25 mouse cellular contexts compared by ENCODE assay signal in genomic region chrX:167174311-167174710, GRCm38 (mm10). TPM values are rescaled to one million over a fixed set of nuclear protein-coding genes. Genes with fewer than 3 reads are reported as not detected.
DNase-seq lines count a peak whose midpoint lies in the region; ATAC-seq and TF ChIP-seq lines count a peak whose summit lies in the region.
"Had no signal": no experiment of that assay in that cellular context is flagged by ENCODE, and none has a peak within 500 bp of the region (broad histone marks: within the 10 kb centered on the region; RNA-seq: fewer than 3 reads in every experiment).

No protein-coding gene starts in this region.

- no peak for ATAC-seq in midbrain, embryonic 14.5 days (ENCODE audit: low FRiP score, low TSS enrichment)
- ATAC-seq: activated CD4-positive, CD25-positive, alpha-beta regulatory T cell, adult 4 months; forebrain, embryonic 14.5 days; forebrain, postnatal 0 days; intestine, postnatal 0 days had no signal

- no peaks in the 10 kb centered on the region for H3K27me3 ChIP-seq in CH12.LX (replicated peaks)
- peaks cover 10% of the 10 kb centered on the region; the same call in 1 of the 2 replicates for H3K27me3 ChIP-seq in midbrain, embryonic 14.5 days (ENCODE audit: control insufficient read depth, insufficient read depth, low read length)
- H3K27me3 ChIP-seq: heart, embryonic 13.5 days had no signal

- H3K9me3 ChIP-seq in CH12.LX (replicated peaks; ENCODE audit: low read length), result no peaks in the 10 kb centered on the region
- no peaks in the 10 kb centered on the region for H3K9me3 ChIP-seq in midbrain, embryonic 14.5 days (ENCODE audit: control insufficient read depth, low read length)
- H3K9me3 ChIP-seq: G1E; heart, embryonic 10.5 days; heart, embryonic 13.5 days; hindbrain, embryonic 12.5 days; hindbrain, embryonic 15.5 days had no signal

- dilution Hi-C loops in CH12.LX (cut with MboI; ENCODE audit: extremely low pct_ligation_motif_present, extremely low pct_unique_long_range_greater_than_20kb, low sequenced_read_pairs), result no loop called here

- H3K9ac ChIP-seq in CH12.LX (ENCODE audit: insufficient read depth, low read depth), result peak overlapping the region; percentile 24; the same call in 1 of the 2 replicates
- H3K9ac ChIP-seq in midbrain, embryonic 14.5 days (replicated peaks; ENCODE audit: low read length), result no peak overlapping the region
- H3K9ac ChIP-seq: forebrain, postnatal 0 days; heart, embryonic 13.5 days; hindbrain, embryonic 12.5 days; hindbrain, embryonic 15.5 days had no signal

- H3K36me3 ChIP-seq in CH12.LX (replicated peaks in 1 of 2; ENCODE audit: control insufficient read depth in 1 of 2, insufficient read depth in 1 of 2, low read length in 1 of 2), result no peaks in the 10 kb centered on the region
- H3K36me3 ChIP-seq in midbrain, embryonic 14.5 days (ENCODE audit: control insufficient read depth, insufficient read depth, low read length), result no peaks in the 10 kb centered on the region
- H3K36me3 ChIP-seq: G1E; heart, embryonic 10.5 days; heart, embryonic 13.5 days; hindbrain, embryonic 12.5 days; hindbrain, embryonic 15.5 days had no signal

- TF ChIP-seq CTCF in CH12.LX (conservative IDR thresholded peaks at IDR 0.05 in 1 of 2, IDR thresholded peaks at IDR 0.05 in 1 of 2; ENCODE audit: low read depth in 2 of 2, low read length in 2 of 2), result no peak
- TF ChIP-seq CTCF in embryonic fibroblast, embryonic 13.5 days (IDR thresholded peaks at IDR 0.05; ENCODE audit: borderline replicate concordance, insufficient read depth, low read length), result no peak

- peak overlapping the region; percentile 97 for H3K27ac ChIP-seq in CH12.LX (ENCODE audit: insufficient read depth, low read depth)
- H3K27ac ChIP-seq in embryonic fibroblast, embryonic 13.5 days (ENCODE audit: insufficient read depth, low read length), result peak overlapping the region; percentile 93
- H3K27ac ChIP-seq in midbrain, embryonic 14.5 days (replicated peaks; ENCODE audit: low read depth, low read length), result no peak overlapping the region
- H3K27ac ChIP-seq: heart, embryonic 10.5 days; heart, embryonic 13.5 days; hindbrain, embryonic 12.5 days; hindbrain, embryonic 15.5 days had no signal

- no peak for TF ChIP-seq EP300 in CH12.LX (IDR thresholded peaks at IDR 0.05; ENCODE audit: low read length)

- H3K4me1 ChIP-seq in CH12.LX (ENCODE audit: control insufficient read depth in 1 of 2, insufficient read depth in 2 of 2), result peaks cover 23 to 48% of the 10 kb centered on the region in 2 experiments
- H3K4me1 ChIP-seq in embryonic fibroblast, embryonic 13.5 days (ENCODE audit: control insufficient read depth, insufficient read depth, low read length), result peaks cover 12% of the 10 kb centered on the region
- H3K4me1 ChIP-seq in midbrain, embryonic 14.5 days (ENCODE audit: control insufficient read depth, insufficient read depth, low read length), result no peaks in the 10 kb centered on the region
- H3K4me1 ChIP-seq: heart, embryonic 10.5 days; hindbrain, embryonic 12.5 days; hindbrain, embryonic 15.5 days had no signal

- 69% methylated on average over 3 of the region's 3 CpGs for WGBS in midbrain, embryonic 14.5 days

- TF ChIP-seq RAD21 in CH12.LX (IDR thresholded peaks at IDR 0.05; ENCODE audit: low read depth, low read length), result no peak

- no peak overlapping the region for H3K4me2 ChIP-seq in CH12.LX (ENCODE audit: insufficient read depth, low read depth, poor library complexity, severe bottlenecking)
- H3K4me2 ChIP-seq in midbrain, embryonic 14.5 days (ENCODE audit: low read length), result no peak overlapping the region
- H3K4me2 ChIP-seq: heart, embryonic 13.5 days; hindbrain, embryonic 12.5 days; hindbrain, embryonic 15.5 days had no signal

- peak overlapping the region in 1 of 3 experiments; percentile 31 for H3K4me3 ChIP-seq in CH12.LX (replicated peaks in 1 of 3; ENCODE audit: low read depth in 2 of 3, low read length in 2 of 3, poor library complexity in 1 of 3)
- no peak overlapping the region for H3K4me3 ChIP-seq in embryonic fibroblast, embryonic 13.5 days (ENCODE audit: insufficient read depth, low read length)
- no peak overlapping the region for H3K4me3 ChIP-seq in midbrain, embryonic 14.5 days (replicated peaks; ENCODE audit: low read depth, low read length)
- H3K4me3 ChIP-seq: heart, embryonic 10.5 days; heart, embryonic 13.5 days; hindbrain, embryonic 12.5 days; hindbrain, embryonic 15.5 days had no signal

- TF ChIP-seq POLR2A in CH12.LX (IDR thresholded peaks at IDR 0.05; ENCODE audit: low read depth, low read length), result no peak
- no peak for TF ChIP-seq POLR2A in embryonic fibroblast, embryonic 13.5 days (IDR thresholded peaks at IDR 0.05; ENCODE audit: low read depth, low read length)

- in situ Hi-C loops in CH12.LX (cut with MboI; ENCODE audit: low pct_ligation_motif_present, low pct_unique_long_range_greater_than_20kb, low sequenced_read_pairs), result no loop called here

- no peaks in the 10 kb centered on the region for H3K79me2 ChIP-seq in CH12.LX (replicated peaks; ENCODE audit: control insufficient read depth, extremely low read depth, insufficient read depth, poor library complexity, severe bottlenecking)

- peak; percentile 36 for DNase-seq in lung, postnatal 10 days
- DNase-seq in lung, postnatal 4 days, result no peak
- DNase-seq in CH12.LX (ENCODE audit: extremely low read depth), result no peak
- peak; percentile 66 for DNase-seq in NIH3T3 (ENCODE audit: low read depth)
- no peak for DNase-seq in right cerebral cortex, postnatal 36 days (ENCODE audit: low spot score in 2 of 2)
- no peak for DNase-seq in midbrain, embryonic 14.5 days
- DNase-seq: adrenal gland, postnatal 10 days; adrenal gland, postnatal 36 days; cerebellum, adult 11-12 months; cerebellum, adult 9-10 months; cerebellum, postnatal 14 days; forebrain, postnatal 0 days; gastrocnemius, postnatal 14 days; heart, adult 18-20 months; heart, postnatal 14 days; kidney, adult 2 months had no signal

TF ChIP-seq in CH12.LX, 34 proteins besides CTCF, POLR2A, EP300 and RAD21:
- TF ChIP-seq MAZ (IDR thresholded peaks at IDR 0.05; ENCODE audit: low read depth, low read length) (no peak), SMC3 (IDR thresholded peaks at IDR 0.05; ENCODE audit: low read depth, low read length) (no peak), SIN3A (IDR thresholded peaks at IDR 0.05; ENCODE audit: low read length) (no peak), NRF1 (IDR thresholded peaks at IDR 0.05; ENCODE audit: low read depth, low read length) (no peak), TBP (conservative IDR thresholded peaks at IDR 0.05; ENCODE audit: low read depth, low read length) (no peak), ZC3H11A (IDR thresholded peaks at IDR 0.05; ENCODE audit: low read depth, low read length) (no peak), MEF2A (IDR thresholded peaks at IDR 0.05; ENCODE audit: borderline replicate concordance, low read depth, low read length) (no peak), RCOR1 (conservative IDR thresholded peaks at IDR 0.05; ENCODE audit: low read depth, low read length) (no peak), BHLHE40 (IDR thresholded peaks at IDR 0.05; ENCODE audit: low read depth, low read length) (no peak), ZMIZ1 (IDR thresholded peaks at IDR 0.05; ENCODE audit: low read depth, low read length) (no peak), UBTF (IDR thresholded peaks at IDR 0.05; ENCODE audit: low read depth, low read length) (no peak), MXI1 (IDR thresholded peaks at IDR 0.05; ENCODE audit: low read depth, low read length) (no peak), JUND (conservative IDR thresholded peaks at IDR 0.05; ENCODE audit: low read depth, low read length) (no peak), ZKSCAN1 (IDR thresholded peaks at IDR 0.05; ENCODE audit: borderline replicate concordance, low read depth, low read length) (no peak)

RNA-seq across cellular contexts. Expression of gene Tmsb4x, which starts 34.8 kb away (rescaled TPM):
- 2,307 and 2,940 TPM in 2 replicates for total RNA-seq in CH12.LX (2012; rRNA removed)
- 6,726 and 7,895 TPM in 2 replicates for total RNA-seq in CH12.LX (2014; rRNA removed)
- polyA plus RNA-seq in CH12.LX (2012; ENCODE audit: insufficient read length, low read depth), result 1,685 and 1,828 TPM in 2 replicates
- 2,205 and 2,784 TPM in 2 replicates for polyA plus RNA-seq in embryonic fibroblast, embryonic 13.5 days (2011; ENCODE audit: insufficient read length, low read depth, missing spikeins)
- 5,114 and 5,358 TPM in 2 replicates for polyA plus RNA-seq in midbrain, embryonic 14.5 days (2014; fragmentation: Nextera tagmentation; extraction: Ambion mirVana)
- polyA plus RNA-seq: G1E had no signal

Comparison
In these comparisons a context has a peak if more than half of its experiments do, and no peak if none do; other contexts are left out.
1. DNase-seq: peak in lung, postnatal 10 days (single experiment) and NIH3T3 (single experiment); none in lung, postnatal 4 days (0 of 2), CH12.LX (single experiment), right cerebral cortex, postnatal 36 days (0 of 2) and midbrain, embryonic 14.5 days (single experiment).